Mouse (Mus musculus): ENCODE measurements around the gene Cd9.
"Not testable (repeated sequence)": the region's sequence is repeated elsewhere in the genome, so short reads cannot be mapped to it uniquely, and the experiment has no call there.

The Cd9 gene

DNA sequence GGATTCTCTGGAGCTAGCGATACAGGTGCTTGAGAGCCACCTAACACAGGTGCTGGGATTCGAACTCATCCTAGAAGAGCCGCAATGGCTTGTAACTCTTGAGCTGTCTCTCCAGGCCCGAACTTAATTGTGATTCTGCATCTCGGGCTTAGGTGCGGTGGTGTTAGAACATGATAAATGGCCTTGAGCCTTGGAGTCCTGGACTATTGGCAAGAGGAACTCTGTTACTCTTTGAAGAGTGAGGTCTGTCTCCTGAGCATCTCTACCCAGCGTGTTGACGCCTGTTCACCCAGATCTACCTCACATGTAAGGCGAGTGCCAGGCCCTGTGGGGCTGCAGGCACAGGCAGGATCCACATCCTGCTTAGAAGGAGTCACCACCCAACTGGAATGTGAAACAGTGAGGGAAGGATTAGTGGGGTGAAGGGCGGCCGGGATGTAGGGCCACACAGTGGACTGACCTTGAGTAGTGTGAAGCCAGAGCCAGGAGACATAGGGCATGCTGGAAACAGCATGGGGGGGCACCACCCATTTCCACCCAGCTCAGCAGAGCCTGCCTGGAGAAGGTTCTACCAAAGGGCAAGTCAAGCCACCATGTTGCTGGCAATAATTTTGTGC, 8.7 kb upstream of the Cd9 start:
- no peak for DNase-seq (ENCODE audit: low read depth, low spot score)

DNA sequence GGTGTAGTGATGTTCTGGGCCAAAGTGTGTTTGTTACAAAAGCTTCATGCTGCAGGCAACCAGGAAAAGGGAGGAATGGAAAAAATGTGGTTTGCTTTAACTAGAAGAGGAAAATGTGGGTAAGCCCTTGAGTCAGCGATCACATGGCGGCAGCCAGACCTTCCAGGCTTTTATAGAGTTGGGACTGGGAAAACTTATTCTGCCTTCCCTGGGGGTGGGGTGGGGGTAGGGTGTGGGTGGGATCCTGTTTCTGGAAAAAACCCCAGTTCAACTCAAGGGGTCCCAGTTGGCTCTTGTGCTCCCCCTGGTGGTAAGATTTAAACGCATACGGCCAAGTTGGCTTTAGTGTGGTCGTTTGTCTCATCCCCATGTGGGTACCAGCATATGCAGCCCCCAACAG, 3.5 kb upstream of the Cd9 start:
- DNase-seq (ENCODE audit: low read depth, low spot score): no peak

DNA sequence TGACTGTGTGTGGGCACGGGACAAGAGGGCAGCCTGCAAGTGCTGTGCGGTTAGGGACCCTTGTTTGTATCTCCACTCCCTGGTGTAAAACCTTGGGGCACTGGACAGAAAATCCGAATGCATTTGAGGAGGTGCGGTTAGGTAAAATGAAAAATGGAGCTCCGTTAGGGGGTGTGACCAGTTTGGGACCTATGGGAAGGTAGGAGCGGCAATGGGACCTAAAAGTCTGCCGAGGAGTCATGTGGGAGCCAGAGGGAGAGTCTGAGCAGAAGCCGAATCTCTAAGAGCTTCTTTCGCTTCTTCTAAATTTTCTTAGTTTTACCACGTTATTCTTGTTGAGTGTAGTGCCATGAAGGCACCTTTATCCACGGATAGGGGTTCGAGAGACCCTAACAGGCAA, 1.8 kb upstream of the Cd9 start:
- no peak for DNase-seq (ENCODE audit: low read depth, low spot score)

DNA sequence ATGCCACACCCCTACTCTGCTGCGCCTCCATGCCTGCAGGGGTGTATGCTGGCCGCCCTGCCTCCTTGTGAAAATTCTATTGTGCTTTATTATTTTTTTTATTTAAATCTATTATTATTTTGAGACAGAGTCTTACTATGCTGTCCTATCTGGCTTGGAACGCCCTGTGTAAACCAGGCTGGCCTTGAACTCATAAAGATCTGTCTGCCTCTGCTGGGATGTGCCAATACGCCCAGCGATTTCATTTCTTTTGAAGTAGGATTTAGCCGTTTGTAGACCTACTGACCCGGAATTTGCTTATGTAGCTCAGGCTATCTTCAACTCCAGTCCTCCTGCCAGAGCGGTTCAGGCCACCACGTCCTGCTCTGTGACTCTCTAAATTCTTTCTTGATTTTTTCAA, 770 bp upstream of the Cd9 start:
- no peak for DNase-seq (ENCODE audit: low read depth, low spot score)

DNA sequence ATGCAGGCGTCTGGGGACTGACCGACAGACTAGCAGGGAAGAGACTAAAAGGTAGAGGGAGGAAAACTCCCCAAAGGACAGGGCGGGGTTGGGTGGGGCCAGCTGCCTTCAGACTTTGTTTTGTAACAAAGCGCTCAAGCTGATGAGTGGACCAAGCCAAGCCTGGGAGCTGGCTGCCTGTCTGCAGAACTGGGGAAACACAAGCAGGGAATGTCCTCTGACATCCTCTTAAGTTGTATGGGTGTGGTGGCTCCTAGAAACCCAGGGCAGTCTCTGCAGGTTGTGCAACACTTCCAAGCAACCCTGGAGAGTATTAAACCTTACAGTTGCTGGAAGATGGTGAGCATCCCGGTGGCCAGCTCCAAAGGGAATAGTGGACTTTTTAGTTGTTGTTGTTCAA, 1.4 kb downstream of the Cd9 start:
- no peak for DNase-seq (ENCODE audit: low read depth, low spot score)

DNA sequence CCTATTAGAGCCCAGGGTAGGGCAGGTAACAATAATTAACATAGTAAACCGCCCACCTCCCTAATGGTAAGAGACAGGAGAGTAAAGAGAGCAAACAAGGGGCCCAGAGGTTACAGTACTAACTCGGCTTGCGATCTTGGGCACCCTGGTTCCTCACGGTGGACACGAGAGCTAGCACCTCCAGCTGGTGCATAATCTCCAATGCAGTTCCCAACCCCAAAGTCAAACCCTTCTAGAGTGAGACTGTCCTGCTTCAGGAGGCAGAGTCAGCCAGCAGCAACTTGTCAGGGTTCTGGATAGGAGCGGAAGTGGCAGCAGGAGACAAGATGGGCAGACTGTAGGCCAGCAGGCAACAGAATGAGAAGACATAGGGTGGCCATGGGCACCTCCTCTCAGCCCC, 1.9 kb downstream of the Cd9 start:
- no peak for DNase-seq (ENCODE audit: low read depth, low spot score)

DNA sequence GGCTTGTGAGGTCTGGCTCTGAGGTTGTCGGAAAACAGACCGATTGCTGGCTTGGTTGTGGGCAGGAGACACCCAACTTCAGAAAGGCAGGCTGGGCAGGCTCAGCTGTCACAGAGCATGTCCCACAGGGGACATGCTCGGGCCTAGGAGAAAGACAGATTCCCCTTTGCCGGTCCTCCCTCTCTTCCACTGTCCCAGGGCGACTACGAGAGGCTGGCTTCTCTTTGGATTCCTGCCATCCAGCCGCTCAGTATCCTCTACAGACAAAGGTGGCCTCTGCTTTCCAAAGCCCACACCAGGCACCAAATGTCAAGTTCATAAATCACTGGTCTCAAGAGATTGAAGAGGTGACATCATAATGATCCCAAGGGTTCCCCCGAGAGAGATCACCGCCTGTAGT, 2.6 kb downstream of the Cd9 start:
- no peak for DNase-seq (ENCODE audit: low read depth, low spot score)

DNA sequence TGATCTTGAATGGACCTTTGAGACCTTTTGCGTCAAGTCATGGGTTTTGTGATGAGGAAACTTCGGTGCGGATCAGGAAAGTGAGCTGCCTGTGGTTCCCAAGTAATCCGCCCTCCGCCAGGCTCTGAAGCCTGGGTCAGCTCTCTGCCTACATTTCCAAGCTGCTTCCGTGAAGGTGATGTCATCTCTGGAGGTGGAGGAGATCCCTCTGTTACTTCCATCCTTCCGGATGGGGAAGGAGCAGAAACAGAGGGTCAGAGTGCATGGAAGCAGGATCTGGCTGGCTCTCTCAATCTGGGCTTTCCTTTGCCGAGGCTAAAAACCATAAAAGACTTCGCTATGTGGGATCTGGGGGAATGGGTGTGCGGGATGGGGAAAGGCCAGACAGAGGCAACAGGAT, 3.2 kb downstream of the Cd9 start:
- no peak for DNase-seq (ENCODE audit: low read depth, low spot score)

DNA sequence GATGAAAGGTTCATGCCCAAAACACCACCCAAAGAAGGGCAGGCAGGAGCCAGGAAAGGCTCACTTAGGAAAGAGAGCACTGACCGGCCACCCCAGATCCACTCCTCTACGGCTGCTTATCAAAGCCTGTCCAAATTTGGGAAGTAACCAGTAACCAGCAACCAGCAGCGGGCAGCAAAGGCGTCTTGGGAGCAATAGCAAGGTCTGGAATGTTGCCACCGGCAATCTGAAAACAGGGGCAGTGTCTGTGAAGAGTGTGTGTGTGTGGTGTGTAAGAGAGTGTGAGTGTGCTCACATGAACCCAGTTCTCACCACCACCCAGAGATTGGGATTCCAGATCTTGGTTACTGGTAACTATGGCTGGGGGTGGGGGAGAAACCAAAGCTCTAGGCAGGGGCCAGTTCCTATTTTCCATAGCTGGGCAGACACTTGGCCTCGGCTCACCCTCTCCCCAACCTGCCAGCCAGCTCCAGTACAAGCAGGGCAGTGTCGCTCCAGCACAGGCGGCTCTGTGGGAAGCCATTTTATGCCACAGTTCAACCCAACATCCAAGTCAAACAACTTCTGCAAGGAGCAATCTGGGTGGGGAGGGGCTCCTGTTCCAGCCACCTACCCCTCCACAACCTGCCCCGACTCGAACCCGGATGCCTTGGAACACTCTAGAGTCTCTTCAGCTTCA, 4.6 kb downstream of the Cd9 start:
- no peak for DNase-seq (ENCODE audit: low read depth, low spot score)

DNA sequence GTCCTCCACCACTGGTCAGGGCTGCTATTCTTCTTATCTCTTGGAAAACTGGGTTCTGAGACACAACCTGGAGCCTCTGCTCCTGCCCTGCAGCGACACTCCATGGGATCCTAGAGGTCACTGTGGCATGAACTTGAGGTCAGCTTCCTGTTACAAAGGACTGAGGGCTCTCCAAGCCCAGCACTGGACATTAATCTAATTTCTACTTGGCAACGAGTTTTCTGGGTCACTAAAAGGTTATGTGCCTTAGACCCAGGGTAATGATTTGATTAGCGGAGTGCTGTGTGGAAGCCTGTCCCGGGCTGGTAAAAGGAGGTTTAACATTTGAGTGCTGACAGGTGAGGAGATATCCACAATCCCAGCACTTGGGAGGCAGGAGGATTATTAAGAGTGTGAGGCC, 9.0 kb downstream of the Cd9 start:
- DNase-seq (ENCODE audit: low read depth, low spot score): no peak

DNA sequence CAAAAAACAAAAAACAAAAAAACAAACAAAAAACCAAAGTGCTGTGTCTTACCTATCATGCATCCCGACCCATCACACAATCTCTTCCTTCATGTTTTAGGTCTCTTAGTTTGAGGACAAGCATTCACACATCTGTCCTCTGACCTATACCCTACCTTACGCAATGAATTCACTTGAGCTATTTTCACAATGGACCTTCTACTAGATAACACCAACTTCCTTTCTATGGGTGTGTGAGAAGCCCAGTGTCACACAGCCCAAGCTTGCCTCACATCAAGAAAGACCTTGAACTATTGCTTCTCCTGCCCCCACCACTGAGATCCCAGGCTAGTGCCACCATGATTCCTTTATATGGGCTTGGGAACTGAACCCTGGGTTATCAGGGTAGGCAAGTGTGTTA, 9.9 kb downstream of the Cd9 start:
- DNase-seq (ENCODE audit: low read depth, low spot score): no peak

DNA sequence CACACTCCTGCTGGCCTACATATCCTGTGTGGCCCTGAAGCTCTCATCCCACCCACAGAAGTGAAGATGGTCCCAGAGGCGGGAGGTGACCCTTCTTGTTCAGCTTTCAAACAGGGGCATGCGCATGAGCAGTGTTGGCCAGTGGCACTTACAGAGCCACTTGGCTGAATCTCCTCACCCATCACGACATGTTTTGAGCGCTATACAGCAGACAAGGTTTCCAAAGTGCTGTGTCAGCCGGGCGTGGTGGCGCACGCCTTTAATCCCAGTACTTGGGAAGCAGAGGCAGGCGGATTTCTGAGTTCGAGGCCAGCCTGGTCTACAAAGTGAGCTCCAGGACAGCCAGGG, 10.3 kb downstream of the Cd9 start:
- DNase-seq (ENCODE audit: low read depth, low spot score): not testable (repeated sequence)

DNA sequence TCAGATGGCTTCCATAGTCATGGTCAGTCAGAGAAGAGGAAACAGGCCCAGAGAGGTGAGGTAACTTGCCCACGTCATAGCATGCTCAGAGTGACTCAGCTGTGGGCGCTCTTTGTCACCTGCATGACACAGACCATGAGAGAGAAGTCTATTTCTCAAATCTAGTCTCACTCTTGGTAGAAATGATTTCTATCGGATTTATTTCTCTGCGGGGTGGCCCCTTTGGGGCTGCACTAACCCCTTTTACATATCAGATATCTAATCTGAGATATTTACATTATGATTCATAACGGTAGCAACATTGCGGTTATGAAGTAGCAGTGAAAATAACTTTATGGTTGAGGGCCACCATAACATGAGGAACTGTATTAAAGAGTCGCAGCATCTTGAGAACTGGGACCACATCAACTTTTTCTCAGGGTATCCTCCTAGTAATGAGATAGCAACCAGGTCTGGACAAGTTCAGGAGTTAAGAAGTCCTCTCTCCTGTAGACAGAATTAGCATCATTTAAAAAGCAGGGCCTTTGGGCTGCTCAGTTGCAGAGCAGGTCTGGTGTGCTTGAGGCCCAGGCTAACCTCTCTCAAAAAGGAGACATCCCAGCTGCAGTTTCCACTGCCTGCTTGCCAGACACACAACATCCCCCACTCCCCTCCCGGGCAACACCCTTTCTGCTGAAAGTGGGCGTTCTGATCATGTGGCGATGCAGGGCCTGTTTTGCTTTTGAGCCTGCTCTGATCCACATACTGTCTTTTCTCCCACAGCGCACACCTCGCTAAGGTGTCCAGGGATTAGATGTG, 10.9 kb downstream of the Cd9 start:
- DNase-seq (ENCODE audit: low read depth, low spot score): no peak

DNA sequence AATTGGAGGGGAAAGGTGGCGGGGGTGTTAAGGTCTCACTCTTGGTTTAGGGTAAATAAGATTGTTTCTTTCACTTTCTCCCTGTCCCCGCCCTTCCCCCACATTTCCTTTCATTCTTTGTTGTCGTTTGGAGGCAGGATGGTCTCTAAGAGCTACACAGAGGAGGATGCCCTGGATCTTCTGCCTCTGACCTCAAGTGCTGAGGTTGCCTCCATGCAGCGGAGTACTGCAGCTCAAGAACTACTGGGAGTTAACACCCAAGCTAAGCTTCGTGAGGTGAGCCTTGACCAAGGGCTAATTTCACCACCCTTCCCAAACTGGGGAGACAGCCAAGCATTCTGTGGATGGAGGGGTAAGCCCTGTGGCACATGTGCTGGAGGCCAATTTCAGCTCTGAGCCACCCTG, 12.2 kb downstream of the Cd9 start:
- DNase-seq (ENCODE audit: low read depth, low spot score): no peak

DNA sequence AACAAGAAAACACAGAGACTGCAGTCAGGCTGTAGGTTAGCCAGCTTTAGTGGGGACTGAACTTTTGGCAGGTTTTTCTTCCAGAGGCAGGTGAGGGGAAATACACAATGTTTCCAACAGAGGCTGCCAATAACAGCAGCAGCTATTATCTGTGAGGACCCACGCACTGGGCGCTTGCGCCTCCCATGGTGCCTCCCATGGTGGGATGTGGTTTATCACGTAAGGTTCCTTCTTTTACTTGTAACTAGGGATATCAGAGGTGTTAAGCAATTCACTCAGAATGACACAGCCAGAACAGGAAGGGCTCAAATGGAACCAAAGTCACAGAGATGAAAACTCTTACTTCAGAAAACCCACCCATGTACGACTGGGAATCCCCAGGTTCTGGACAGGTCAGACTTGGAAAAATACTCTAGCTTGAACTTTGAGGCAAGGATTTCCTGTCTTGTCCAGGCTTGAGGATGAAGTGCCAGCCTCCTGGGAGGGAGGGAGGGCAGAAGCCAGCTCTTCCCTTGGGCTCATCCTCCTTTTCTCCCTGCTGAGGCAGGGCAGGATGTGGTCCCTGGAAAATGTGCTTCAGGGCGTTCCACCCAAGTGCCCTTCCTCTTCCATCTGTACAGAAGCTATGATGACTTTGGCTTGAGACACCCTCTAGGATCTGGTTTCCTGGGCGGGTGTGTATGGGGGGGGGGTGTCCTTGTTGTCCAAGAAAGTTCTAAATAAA, 12.8 kb downstream of the Cd9 start:
- DNase-seq (ENCODE audit: low read depth, low spot score): no peak

DNA sequence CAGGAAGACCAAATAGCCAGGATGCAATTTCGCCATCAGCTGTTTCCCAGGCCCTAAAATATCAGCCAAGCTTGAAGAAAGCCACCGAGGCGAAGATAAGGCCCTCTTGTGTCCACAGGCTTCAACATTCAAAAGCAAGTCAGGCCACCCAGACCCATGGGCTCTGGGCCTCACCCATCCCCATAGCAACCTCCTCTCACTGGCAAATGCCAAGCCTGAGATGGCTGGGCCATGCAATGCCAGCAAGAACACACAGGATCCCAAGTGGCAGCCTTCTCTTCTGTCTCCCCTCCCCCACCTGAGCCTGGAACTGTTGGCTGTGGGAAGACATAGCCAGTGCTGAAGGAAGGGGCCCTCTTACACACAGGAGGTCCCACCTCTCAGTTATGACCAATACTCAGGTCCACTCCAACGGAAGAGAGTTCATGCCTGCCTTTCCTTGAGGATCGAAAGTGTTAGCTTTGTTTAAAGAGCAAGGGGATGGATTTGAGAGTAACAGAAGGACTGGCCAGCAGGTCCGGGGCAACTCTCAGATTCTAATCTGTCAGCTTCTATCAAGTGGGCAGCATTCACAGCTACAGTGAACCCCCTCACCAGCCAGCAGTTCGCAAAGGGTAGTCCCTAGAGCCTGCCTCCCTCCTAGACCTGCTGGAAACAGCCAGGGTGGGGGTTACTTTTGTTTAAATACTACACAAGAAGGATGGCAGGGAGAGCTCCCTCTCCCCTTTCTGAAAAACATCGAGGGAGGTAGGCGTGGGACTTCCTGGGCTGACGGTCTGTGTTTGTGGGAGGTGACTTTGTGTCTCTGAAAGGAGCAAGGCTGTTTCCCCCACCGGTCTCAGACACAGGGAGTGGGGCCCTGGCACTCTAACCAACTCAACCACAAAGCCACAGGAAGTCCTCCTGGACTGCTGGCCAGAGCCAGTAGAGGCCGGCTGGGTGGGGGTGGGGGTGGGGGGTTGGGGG, 13.9 kb downstream of the Cd9 start:
- no peak for DNase-seq (ENCODE audit: low read depth, low spot score)

DNA sequence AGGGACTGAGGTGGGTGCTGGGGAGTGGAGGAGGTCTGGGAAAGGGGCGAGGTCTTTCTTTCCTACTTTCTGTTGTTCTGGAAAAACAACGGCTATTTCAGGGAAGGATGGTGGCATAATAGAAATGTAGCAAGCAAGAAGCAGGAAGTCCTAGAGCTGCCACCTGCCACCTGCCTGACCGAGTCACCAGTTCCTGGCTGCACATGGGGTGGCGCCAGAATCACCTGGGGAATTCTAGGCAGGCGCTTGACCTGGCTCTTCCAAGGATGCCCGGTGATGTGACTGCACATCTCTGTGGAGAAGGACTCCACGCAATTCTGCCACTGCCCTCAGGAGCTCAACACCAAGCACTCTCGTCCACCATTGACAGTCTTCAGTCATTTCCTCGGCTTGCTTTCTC, 15.2 kb downstream of the Cd9 start:
- no peak for DNase-seq (ENCODE audit: low read depth, low spot score)

DNA sequence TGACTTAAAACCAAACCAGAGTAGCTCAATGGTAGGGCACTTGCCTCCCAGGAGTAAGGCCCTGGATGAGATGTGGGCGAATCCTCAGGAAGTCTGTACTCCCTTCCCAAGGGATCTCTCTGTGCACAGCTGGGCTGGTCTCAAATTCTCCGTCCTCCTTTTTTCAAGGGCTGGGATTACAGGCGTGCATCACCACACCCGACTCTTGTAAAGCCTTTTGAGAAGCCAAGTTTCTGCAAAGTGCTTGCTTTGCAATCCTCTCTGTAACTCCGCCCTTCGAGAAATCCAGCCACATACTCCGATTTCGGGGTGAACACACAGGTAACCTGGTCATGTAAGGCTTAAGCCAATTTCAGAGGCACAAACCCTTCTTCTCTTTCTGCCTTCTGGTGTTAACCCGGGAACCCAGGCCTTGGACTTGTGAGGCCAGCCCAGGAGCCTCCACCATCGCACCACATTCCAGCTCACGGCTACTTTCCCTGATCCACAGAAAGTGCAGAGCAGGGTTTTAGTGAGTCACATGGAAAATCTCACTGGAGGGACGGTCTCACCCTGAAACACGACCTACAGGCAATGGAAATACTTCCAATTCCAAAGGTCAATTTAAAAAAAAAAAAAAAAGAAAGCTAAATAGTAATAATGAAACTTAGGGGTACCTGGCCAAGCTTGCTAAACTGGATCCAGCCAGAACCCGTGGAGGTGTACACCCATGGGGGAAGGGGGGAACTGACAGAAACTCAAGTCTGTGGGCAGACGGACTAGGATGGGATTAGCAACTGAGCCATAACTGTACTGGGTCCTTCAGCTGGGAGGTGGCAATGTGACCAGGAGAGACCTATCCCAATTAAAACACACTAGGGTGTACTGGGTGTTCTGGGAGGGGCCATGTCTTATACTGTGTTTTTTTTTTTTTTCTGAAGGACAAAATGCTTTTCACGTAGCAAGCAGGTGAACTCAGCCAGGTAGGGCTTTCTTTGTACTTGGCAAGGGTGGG, 16.2 kb downstream of the Cd9 start:
- DNase-seq (ENCODE audit: low read depth, low spot score): no peak

DNA sequence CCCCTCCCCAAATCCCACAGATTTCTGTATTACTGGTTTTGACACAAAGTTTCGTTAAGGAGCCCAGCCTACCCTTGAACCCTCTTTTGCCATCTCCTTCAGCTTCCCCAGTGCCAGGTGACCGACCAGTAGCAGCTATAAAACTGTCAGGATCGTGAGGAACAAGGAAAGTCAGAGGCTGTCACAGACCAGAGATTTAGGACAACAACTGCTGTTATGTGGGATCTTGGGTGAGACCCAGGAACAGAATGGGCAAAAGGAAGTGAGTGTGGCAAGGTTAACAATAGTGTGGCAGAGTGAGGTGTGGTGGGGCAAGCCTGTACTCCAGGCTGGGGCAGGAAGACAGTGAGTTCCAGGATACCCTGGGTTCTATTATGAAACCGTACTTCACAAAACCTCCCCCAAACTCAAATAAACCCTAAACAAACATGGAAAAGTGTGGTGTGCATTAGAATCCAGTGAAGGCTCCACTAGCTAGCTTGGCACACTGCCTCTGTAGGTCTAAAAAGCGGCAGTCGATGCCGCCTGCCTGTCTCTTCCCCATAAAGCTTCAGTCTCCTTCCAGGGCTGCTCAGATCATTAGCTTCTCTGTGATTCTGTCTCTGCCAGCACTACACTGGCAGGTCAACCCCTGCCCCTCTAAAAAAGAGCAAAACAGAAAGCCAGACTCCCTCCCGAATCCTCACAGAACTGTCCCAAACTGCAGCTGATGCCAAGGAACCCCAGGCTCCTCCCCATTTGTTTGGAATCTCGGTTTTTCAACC, 17.6 kb downstream of the Cd9 start:
- DNase-seq (ENCODE audit: low read depth, low spot score): no peak

Data from WW6 (cell line).